Mouse (Mus musculus) liver, embryonic 16.5 days (tissue): ENCODE data around the gene Gm28230. TPM values are rescaled to one million over a fixed set of nuclear protein-coding genes. Genes with fewer than 3 reads are reported as not detected.

ENCODE experiments used
- microRNA counts: library from miRNA; unstranded; fragments of <30 nt; microRNA quantifications from one replicate; lab custom pipeline; 2016
- microRNA-seq: library from miRNA; unstranded; fragments of <30 nt; microRNA quantifications from one replicate; pipeline ENCODE4, GENCODE M21; 2016
- polyA plus RNA-seq: library from polyadenylated mRNA; unstranded; fragments of >200 nt; fragmentation: Nextera tagmentation; extraction: Ambion mirVana; gene quantifications from 2 replicates; pipeline ENCODE4 v1.2.1, GENCODE M21; 2015

The Gm28230 gene
- polyA plus RNA-seq, 1 experiment from 2014 or later = not detected

MicroRNAs encoded within 50 kb of the gene (microRNA counts, 519-probe panel; counts per million panel counts)
- 736 counts per million, percentile 3 among the panel's probes with 10 or more counts for microRNA mmu-miR-10b (lab: Ali Mortazavi, UCI)

Small RNAs within 50 kb of the gene (microRNA-seq; reads per million reads assigned to microRNA genes)
- gene Gm44463 = not detected
- 563 reads per million, percentile 71 among the genes with 10 or more reads in this experiment for gene Mir10b

Other genes starting within 250 kb of the Gm28230 start
- 14.7 and 18.3 TPM in 2 replicates for gene Lnpk, start 147.3 kb upstream of the Gm28230 start, polyA plus RNA-seq
- gene Evx2, start 67.2 kb upstream of the Gm28230 start, polyA plus RNA-seq = not detected in 2 replicates
- not detected in 2 replicates for gene Hoxd13, start 58.4 kb upstream of the Gm28230 start, polyA plus RNA-seq
- gene Hoxd12, start 51.7 kb upstream of the Gm28230 start, polyA plus RNA-seq = not detected in 2 replicates
- gene Hoxd11, start 47.2 kb upstream of the Gm28230 start, polyA plus RNA-seq = not detected in 2 replicates
- gene Hoxd10, start 34.8 kb upstream of the Gm28230 start, polyA plus RNA-seq = not detected in 2 replicates
- gene Hoxd9, start 29.0 kb upstream of the Gm28230 start, polyA plus RNA-seq = not detected in 2 replicates
- 0.04 and 0.05 TPM in 2 replicates for gene Hoxd8, start 22.1 kb upstream of the Gm28230 start, polyA plus RNA-seq
- 0.09 TPM in 1 of 2 replicates, not detected in the other for gene Hoxd3, start 14.8 kb upstream of the Gm28230 start, polyA plus RNA-seq
- gene Hoxd4, start 14.8 kb upstream of the Gm28230 start, polyA plus RNA-seq = not detected in 2 replicates
- not detected in 2 replicates for gene Hoxd1, start 36.3 kb downstream of the Gm28230 start, polyA plus RNA-seq
- gene Mtx2, start 99.1 kb downstream of the Gm28230 start, polyA plus RNA-seq = 48.3 and 52.5 TPM in 2 replicates